8 mouse cellular contexts compared by ENCODE assay signal in the genomic region with DNA sequence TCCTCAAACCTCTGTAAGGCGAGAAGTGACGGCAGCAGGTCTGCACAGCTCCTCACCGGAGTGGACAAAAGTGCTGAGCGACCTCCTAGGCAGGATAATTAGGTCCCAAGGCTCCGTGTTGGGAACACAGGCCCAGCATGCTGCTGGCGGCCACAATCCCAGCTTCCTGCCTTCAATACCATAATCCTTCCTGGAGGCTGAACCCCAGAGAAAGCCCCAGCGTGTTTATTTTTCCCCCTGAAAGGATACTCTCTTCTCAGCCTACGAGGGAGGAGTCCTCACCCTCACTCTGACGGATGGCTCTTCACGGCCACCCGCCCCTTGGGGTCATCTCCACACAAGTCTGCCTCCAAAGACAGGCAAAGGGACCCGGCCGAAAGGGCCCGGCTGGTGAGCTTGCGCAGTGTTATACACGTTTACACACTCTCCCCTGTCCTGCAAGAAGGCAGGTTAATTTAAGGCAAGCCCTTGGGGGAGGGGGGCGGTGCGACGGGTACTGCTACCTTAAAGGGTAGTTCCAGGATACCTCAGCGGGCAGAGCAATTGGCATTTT.
DNase-seq lines count a peak whose midpoint lies in the region; ATAC-seq and TF ChIP-seq lines count a peak whose summit lies in the region.

No protein-coding gene starts in this region.

- H3K79me2 ChIP-seq in liver, adult 2 months (ENCODE audit: control insufficient read depth, insufficient read depth, low read length): peaks cover 26% of the 10 kb centered on the region; the same call in 1 of the 2 replicates

- H3K36me3 ChIP-seq in forebrain, embryonic 14.5 days (ENCODE audit: control insufficient read depth, insufficient read depth, low read length): peaks cover 7% of the 10 kb centered on the region; the same call in 1 of the 2 replicates
- H3K36me3 ChIP-seq in liver, adult 2 months (ENCODE audit: control insufficient read depth, insufficient read depth, low read length): no peaks in the 10 kb centered on the region
- H3K36me3 ChIP-seq in neural tube, embryonic 14.5 days (ENCODE audit: control insufficient read depth, insufficient read depth, low read length): no peaks in the 10 kb centered on the region

- TF ChIP-seq POLR2A in liver, adult 2 months (IDR thresholded peaks at IDR 0.05; ENCODE audit: extremely low read depth, insufficient read depth, low read length): no peak

- peak overlapping the region; percentile 84 for H3K9ac ChIP-seq in forebrain, embryonic 14.5 days (ENCODE audit: low read length)
- peak overlapping the region; percentile 62 for H3K9ac ChIP-seq in liver, adult 2 months (ENCODE audit: low read depth, low read length)
- H3K9ac ChIP-seq in neural tube, embryonic 14.5 days (replicated peaks; ENCODE audit: low read depth, low read length): peak overlapping the region; percentile 62

- peaks cover 53% of the 10 kb centered on the region for H3K4me1 ChIP-seq in forebrain, embryonic 14.5 days (ENCODE audit: control insufficient read depth, insufficient read depth, low read length)
- H3K4me1 ChIP-seq in liver, adult 2 months (ENCODE audit: control insufficient read depth, insufficient read depth, low read length): peaks cover 5% of the 10 kb centered on the region
- H3K4me1 ChIP-seq in neural tube, embryonic 14.5 days (ENCODE audit: control insufficient read depth, insufficient read depth, low read length): peaks cover 35% of the 10 kb centered on the region

- under 1% methylated on average over 20 of the region's 20 CpGs for WGBS in forebrain, embryonic 14.5 days
- WGBS in liver, adult 2 months: 52% methylated on average over 20 of the region's 20 CpGs
- 2% methylated on average over 20 of the region's 20 CpGs for WGBS in neural tube, embryonic 14.5 days

- no peaks in the 10 kb centered on the region for H3K9me3 ChIP-seq in forebrain, embryonic 14.5 days (replicated peaks; ENCODE audit: control insufficient read depth, low read length)
- no peaks in the 10 kb centered on the region for H3K9me3 ChIP-seq in neural tube, embryonic 14.5 days (ENCODE audit: control insufficient read depth, low read length)

- peak overlapping the region; percentile 87; the same call in 1 of the 2 replicates for H3K27ac ChIP-seq in forebrain, embryonic 14.5 days (ENCODE audit: low read depth, low read length)
- H3K27ac ChIP-seq in liver, adult 2 months (replicated peaks; ENCODE audit: insufficient read depth, low read depth, low read length): peak overlapping the region; percentile 6
- H3K27ac ChIP-seq in neural tube, embryonic 14.5 days (ENCODE audit: low read depth, low read length): peak overlapping the region; percentile 1; the same call in 1 of the 2 replicates

- TF ChIP-seq CTCF in liver, adult 2 months (IDR thresholded peaks at IDR 0.05; ENCODE audit: low read depth, low read length): no peak

- peak overlapping the region; percentile 79 for H3K4me2 ChIP-seq in forebrain, embryonic 14.5 days (ENCODE audit: low read length)
- peak overlapping the region; percentile 93 for H3K4me2 ChIP-seq in neural tube, embryonic 14.5 days (ENCODE audit: low read depth, low read length)

- H3K27me3 ChIP-seq in forebrain, embryonic 14.5 days (replicated peaks; ENCODE audit: control insufficient read depth, insufficient read depth, low read length): no peaks in the 10 kb centered on the region
- no peaks in the 10 kb centered on the region for H3K27me3 ChIP-seq in liver, adult 2 months (ENCODE audit: control insufficient read depth, insufficient read depth, low read length)
- H3K27me3 ChIP-seq in neural tube, embryonic 14.5 days (ENCODE audit: control insufficient read depth, insufficient read depth, low read length): no peaks in the 10 kb centered on the region

- peak overlapping the region; percentile 68 for H3K4me3 ChIP-seq in forebrain, embryonic 14.5 days (ENCODE audit: low read depth, low read length)
- H3K4me3 ChIP-seq in liver, adult 2 months (ENCODE audit: insufficient read depth, low read depth, low read length): peak overlapping the region; percentile 70
- peak overlapping the region; percentile 58 for H3K4me3 ChIP-seq in neural tube, embryonic 14.5 days (ENCODE audit: low read depth, low read length)

- peak; percentile 52 to 66 for DNase-seq in lung, adult 18-20 months
- DNase-seq in lung, postnatal 14 days: no peak
- DNase-seq in forebrain, embryonic 14.5 days (ENCODE audit: low spot score): peak; percentile 53
- no peak for DNase-seq in liver, adult 2 months (ENCODE audit: extremely low read depth, low read depth, low spot score)
- no peak for DNase-seq in natural killer cell, adult 2 months (ENCODE audit: low spot score in 2 of 2)
- no peak for DNase-seq in right cerebral cortex, postnatal 36 days (ENCODE audit: low spot score in 2 of 2)
- DNase-seq in thymus, postnatal 10 days (ENCODE audit: low spot score in 2 of 2): no peak

- no peak for ATAC-seq in forebrain, embryonic 14.5 days
- 0 out of 2 replicates have a peak, but pooled peaks have one; percentile 12 for ATAC-seq in neural tube, embryonic 14.5 days (ENCODE audit: low read depth)

Comparison
In these comparisons a context has a peak if more than half of its experiments do, and no peak if none do; other contexts are left out.
1. DNase-seq: peak in lung, adult 18-20 months (2 of 2) and forebrain, embryonic 14.5 days (single experiment); none in lung, postnatal 14 days (single experiment), liver, adult 2 months (single experiment), natural killer cell, adult 2 months (0 of 2), right cerebral cortex, postnatal 36 days (0 of 2) and thymus, postnatal 10 days (0 of 2).
2. H3K27ac ChIP-seq: peak in every context shown above with its lines; median percentile 87 in forebrain, embryonic 14.5 days; 6 in liver, adult 2 months; 1 in neural tube, embryonic 14.5 days.
3. Peak in every context shown above with its lines, with median percentiles within 50 percentile points of each other: H3K4me3 ChIP-seq and H3K9ac ChIP-seq.